Mouse (Mus musculus) neural tube, embryonic 13.5 days (tissue): ENCODE results near the gene Pwp2. TPM values are rescaled to one million over a fixed set of nuclear protein-coding genes. Genes with fewer than 3 reads are reported as not detected.
"Not testable (repeated sequence)": the region's sequence is repeated elsewhere in the genome, so short reads cannot be mapped to it uniquely, and the experiment has no call there.

Experiments used
- ATAC-seq: fragments of 200-750 bp; cut with Nextera tagmentation; 2 replicates; pipeline ENCODE4 v1.8.0; 2017; ENCODE audit warnings: low read depth, mild to moderate bottlenecking, moderate TSS enrichment, moderate library complexity
- H3K27ac ChIP-seq: fragments of 300-500 bp; sonication (generic); replicated peaks from 2 replicates; pipeline ENCODE4 v1.5.1; 2015; ENCODE audit warnings: moderate library complexity, mild to moderate bottlenecking, inconsistent platforms
- H3K27me3 ChIP-seq: fragments of 300-500 bp; sonication (generic); 2 replicates; pipeline ENCODE4 v1.6.1; 2015; ENCODE audit warnings: mild to moderate bottlenecking, inconsistent platforms
- H3K36me3 ChIP-seq: fragments of 300-500 bp; sonication (generic); 2 replicates; pipeline ENCODE4 v1.6.1; 2015; ENCODE audit warnings: mild to moderate bottlenecking, inconsistent platforms
- H3K4me1 ChIP-seq: fragments of 300-500 bp; sonication (generic); replicated peaks from 2 replicates; pipeline ENCODE4 v1.6.1; 2015; ENCODE audit warnings: inconsistent platforms
- H3K4me2 ChIP-seq: fragments of 300-500 bp; sonication (generic); 2 replicates; pipeline ENCODE4 v1.6.1; 2015; ENCODE audit warnings: inconsistent platforms, mild to moderate bottlenecking, moderate library complexity
- H3K4me3 ChIP-seq: fragments of 300-500 bp; sonication (generic); 2 replicates; pipeline ENCODE4 v1.5.1; 2015; ENCODE audit warnings: mild to moderate bottlenecking, inconsistent platforms
- H3K9ac ChIP-seq: fragments of 300-500 bp; sonication (generic); 2 replicates; pipeline ENCODE4 v1.6.1; 2015; ENCODE audit warnings: moderate library complexity, mild to moderate bottlenecking, inconsistent platforms
- H3K9me3 ChIP-seq: fragments of 300-500 bp; sonication (generic); 2 replicates; pipeline ENCODE4 v1.6.1; 2016; ENCODE audit warnings: inconsistent platforms
- WGBS: fragments of 180-500 bp; shearing (Covaris S2); methylation state at CpG from one replicate; pipeline ENCODE4 v1.1.7; 2015; 5-methylcytosine and 5-hydroxymethylcytosine counted together
- polyA plus RNA-seq: library from polyadenylated mRNA; unstranded; fragments of >200 nt; fragmentation: Nextera tagmentation; extraction: Ambion mirVana; gene quantifications from 2 replicates; pipeline ENCODE4 v1.2.1, GENCODE M21; 2015

The Pwp2 gene
- polyA plus RNA-seq, 1 experiment from 2014 or later = 15.2 TPM

DNA sequence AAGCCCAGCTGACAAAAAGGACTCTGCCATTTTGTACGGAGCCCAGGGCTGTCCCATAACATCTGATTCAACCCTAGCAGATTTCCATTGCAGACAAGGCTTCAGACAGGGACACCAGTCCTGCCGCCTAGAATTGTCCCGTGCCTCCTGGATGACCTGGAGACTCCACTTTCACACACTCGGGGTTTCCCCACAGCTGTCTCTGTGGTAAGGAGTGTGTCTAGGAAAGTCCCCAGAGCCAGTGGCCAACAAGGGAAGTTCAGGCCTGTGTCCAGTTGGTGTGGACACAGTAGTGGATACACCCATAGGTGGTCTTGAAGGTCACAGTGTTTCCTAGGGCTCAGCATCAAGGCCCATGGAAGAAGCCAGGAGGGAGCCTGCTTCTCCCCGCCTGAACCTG lies 49.0 kb downstream of the Pwp2 start:
- Histone ChIP-seq H3K27ac (no peak overlapping the region), H3K4me1 (peaks cover 15% of the 10 kb centered on the region), H3K4me3 (no peak overlapping the region), H3K9me3 (no peaks in the 10 kb centered on the region), H3K9ac (no peak overlapping the region), H3K27me3 (no peaks in the 10 kb centered on the region), H3K4me2 (no peak overlapping the region), H3K36me3 (no peaks in the 10 kb centered on the region)
- no peak for ATAC-seq
- 79% methylated on average over 5 of the region's 5 CpGs for WGBS

DNA sequence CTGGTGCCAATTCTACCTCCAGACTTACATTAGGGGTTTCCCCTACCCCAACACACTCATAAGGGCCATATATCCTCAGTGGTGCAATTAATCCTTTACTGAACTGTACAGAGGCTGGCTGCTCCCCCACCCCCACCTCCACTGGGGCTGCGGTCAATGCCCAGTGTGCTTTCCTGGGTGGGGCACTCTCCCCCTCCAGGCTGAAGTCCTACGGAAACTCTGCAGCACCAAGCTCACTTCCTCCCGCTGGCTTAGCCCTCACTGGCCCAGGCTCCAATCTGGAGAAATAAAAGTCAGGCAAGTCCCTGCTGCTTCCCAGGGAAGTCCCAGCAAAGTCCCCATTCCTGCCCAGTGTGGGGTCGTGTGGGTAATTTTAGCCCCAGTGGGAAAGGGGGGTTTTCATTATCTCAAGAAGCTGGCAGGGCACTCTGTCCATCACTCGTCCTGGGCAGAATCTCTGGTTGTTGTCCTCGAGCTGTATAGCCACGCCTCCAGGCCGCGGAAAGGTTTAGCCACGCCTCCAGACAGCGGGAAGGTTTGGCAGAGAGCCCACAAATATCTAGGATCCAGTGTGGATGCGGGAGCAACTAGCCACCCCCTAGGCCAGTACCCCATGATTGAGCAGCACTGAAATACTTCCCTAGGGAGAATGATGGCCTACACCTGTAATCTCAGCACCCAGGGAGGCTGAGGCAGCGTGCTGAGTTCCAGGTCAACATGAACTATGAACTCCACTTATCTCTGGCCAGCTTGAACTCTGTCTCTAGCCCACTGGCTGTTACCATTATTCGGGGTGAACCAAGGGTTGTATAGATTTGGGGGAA lies 49.8 kb downstream of the Pwp2 start:
- peaks cover 15% of the 10 kb centered on the region for H3K4me1 ChIP-seq
- H3K27ac ChIP-seq = no peak overlapping the region
- H3K4me2 ChIP-seq = peak overlapping the region; percentile 39
- no peaks in the 10 kb centered on the region for H3K9me3 ChIP-seq
- WGBS = 14% methylated on average over 14 of the region's 14 CpGs
- no peaks in the 10 kb centered on the region for H3K36me3 ChIP-seq
- peak overlapping the region; percentile 34; the same call in 1 of the 2 replicates for H3K9ac ChIP-seq
- H3K27me3 ChIP-seq = no peaks in the 10 kb centered on the region
- no peak overlapping the region for H3K4me3 ChIP-seq
- ATAC-seq = peak; percentile 55; the same call in 1 of the 2 replicates

DNA sequence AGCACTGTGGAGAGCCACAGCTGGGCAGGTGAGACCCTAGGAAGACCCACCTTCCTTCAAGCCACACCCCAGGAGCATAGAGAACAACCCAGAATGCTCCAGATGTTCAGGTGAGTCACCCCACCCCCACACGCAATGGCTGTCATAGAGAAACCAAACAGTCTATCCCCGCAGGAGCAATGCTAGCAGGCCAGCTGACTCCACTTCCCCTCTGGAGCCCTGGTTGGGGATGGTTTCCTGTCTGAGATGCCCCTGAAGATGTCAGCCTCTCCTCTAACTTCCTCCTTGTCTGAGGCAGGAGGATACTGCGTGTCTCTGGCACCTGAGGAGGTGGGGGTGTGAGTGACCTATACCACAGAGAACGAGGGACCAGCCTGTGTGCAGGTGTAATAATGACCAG lies 50.5 kb downstream of the Pwp2 start:
- WGBS = 72% methylated on average over 4 of the region's 4 CpGs
- Histone ChIP-seq H3K4me3 (no peak overlapping the region), H3K27ac (no peak overlapping the region), H3K9me3 (no peaks in the 10 kb centered on the region), H3K4me2 (no peak overlapping the region), H3K4me1 (peaks cover 15% of the 10 kb centered on the region), H3K36me3 (no peaks in the 10 kb centered on the region), H3K27me3 (no peaks in the 10 kb centered on the region), H3K9ac (no peak overlapping the region)
- no peak for ATAC-seq

DNA sequence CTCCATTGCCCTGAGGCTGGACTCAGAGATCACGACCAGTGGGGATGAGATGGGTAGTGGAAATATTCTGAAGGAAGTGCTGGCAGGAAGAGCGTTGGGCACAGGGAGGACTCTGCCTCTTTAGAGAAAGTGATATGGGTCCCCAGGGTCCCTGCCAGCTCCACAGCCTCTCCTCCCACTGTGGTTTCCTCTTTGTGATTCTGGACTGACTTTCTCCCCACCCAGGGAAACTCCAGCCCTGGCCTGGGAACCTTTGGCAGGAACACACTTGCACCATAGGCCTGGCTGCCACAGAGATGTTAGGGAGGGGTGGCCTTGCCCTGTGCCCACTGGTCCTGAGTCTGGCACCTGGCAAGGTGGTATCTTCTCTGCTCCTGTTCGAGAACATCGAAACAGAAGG lies 55.0 kb downstream of the Pwp2 start:
- Histone ChIP-seq H3K9ac (no peak overlapping the region), H3K27ac (no peak overlapping the region), H3K4me1 (peaks cover 8% of the 10 kb centered on the region), H3K4me2 (no peak overlapping the region), H3K9me3 (no peaks in the 10 kb centered on the region), H3K4me3 (no peak overlapping the region), H3K36me3 (no peaks in the 10 kb centered on the region), H3K27me3 (no peaks in the 10 kb centered on the region)
- WGBS = 71% methylated on average over 4 of the region's 4 CpGs
- no peak for ATAC-seq

DNA sequence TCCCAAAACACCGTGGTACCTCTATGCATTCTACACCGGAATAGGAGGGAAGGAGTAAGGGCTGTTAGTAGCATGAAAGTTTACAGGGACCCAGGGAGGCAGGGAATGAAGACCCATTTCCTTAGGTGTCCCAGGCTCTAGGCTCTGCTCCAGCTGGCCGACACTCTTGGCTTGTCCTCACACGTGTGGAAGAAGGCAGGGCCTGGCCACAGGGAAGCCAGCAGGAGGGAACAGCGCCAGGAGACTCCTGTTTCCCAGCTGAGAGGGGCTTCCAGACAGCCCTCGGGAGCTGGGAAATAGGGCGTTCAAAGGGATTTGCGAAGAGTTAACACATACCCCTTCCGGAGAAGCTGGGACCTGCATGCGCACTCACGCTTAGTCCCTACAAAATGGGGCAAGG lies 55.5 kb downstream of the Pwp2 start:
- H3K27me3 ChIP-seq = no peaks in the 10 kb centered on the region
- ATAC-seq = no peak
- H3K27ac ChIP-seq = no peak overlapping the region
- peaks cover 3% of the 10 kb centered on the region; the same call in 1 of the 2 replicates for H3K4me1 ChIP-seq
- 60% methylated on average over 11 of the region's 11 CpGs for WGBS
- H3K4me3 ChIP-seq = no peak overlapping the region
- no peak overlapping the region for H3K9ac ChIP-seq
- no peak overlapping the region for H3K4me2 ChIP-seq
- H3K36me3 ChIP-seq = no peaks in the 10 kb centered on the region
- H3K9me3 ChIP-seq = no peaks in the 10 kb centered on the region

DNA sequence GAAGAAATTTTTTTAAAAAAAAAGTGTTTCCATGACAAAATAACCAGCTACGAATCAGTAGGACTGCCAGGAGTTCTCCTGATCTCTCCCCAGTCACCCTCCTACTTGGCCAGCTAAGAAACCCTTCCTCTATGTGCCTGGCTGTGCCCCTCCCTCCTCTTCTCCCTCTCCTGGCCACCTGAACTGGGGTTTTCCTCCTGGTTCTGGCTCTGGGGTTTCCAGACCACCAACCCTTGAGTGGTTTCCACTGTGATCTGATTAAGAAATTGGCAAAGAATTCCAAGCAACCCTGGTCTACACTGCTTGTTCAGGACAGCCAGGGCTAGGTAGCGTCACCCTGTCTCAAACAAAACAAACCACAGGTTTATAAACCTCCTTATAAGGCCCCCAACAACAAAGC lies 56.3 kb downstream of the Pwp2 start:
- no peak overlapping the region for H3K27ac ChIP-seq
- no peaks in the 10 kb centered on the region for H3K4me1 ChIP-seq
- H3K36me3 ChIP-seq = no peaks in the 10 kb centered on the region
- 84% methylated on average over 2 of the region's 2 CpGs for WGBS
- no peak overlapping the region for H3K4me2 ChIP-seq
- no peaks in the 10 kb centered on the region for H3K9me3 ChIP-seq
- ATAC-seq = no peak
- H3K27me3 ChIP-seq = no peaks in the 10 kb centered on the region
- no peak overlapping the region for H3K4me3 ChIP-seq
- no peak overlapping the region for H3K9ac ChIP-seq

DNA sequence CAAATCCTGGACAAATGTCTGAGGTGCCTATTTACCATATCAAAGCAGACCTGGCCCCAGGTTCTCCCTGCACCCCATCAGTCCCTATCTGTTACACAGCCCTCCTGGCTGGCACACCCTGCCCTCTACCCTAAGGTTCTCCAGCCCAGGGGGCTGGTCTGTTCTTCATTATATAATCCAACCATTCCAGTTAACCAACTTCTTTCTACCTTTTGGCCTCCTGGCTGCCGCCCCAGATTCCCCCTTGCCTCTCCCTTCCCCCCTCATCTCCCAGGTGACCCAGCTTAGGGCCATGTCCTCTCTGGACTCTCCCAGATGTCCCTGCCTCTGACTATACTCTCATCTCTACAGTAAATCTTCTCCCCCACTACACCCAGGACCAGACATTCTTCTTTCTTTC lies 57.0 kb downstream of the Pwp2 start:
- WGBS = 81% methylated on average over 1 of the region's 1 CpGs

DNA sequence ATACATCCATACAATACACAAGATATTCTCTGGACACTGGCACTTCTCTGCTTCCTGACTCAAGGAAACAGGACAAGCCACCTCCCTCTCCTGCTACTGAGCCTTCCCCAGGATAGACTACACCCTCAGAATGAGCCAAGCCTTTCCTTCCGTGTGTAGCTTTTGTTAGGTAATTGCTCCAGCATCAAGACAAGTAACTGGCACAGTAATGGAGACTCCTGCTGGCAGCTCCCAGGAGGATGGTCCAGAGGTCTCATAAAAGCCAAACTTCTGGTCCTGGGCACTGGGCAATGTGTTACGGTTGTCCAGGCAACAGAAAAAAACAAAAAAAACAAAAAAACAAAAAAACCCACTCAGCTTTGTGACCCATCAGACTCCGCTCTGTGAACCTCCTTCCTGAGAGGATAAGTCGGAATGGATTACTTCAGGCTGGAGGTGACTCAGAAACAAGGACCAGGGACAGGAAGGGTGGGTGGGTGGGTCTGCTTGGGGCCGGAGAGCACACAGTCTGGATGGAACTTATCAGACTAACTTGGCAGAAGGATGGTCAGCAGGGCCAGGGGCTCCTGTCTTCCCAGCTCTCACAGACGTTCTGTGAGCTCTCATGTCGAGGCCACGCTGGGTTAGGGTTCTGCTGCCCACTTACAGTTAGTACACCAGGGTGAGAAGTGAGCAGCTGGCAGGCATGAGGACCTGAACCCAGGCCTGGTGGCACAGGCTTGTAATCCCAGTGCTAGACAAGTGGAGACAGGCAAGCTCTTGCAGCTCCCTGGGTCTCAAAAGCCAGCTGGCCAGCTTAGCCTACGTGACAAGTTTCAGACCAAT lies 57.7 kb downstream of the Pwp2 start:
- Histone ChIP-seq H3K4me2 (no peak overlapping the region), H3K27me3 (no peaks in the 10 kb centered on the region), H3K4me1 (no peaks in the 10 kb centered on the region), H3K36me3 (no peaks in the 10 kb centered on the region), H3K9me3 (no peaks in the 10 kb centered on the region), H3K9ac (no peak overlapping the region), H3K27ac (no peak overlapping the region), H3K4me3 (no peak overlapping the region)
- no peak for ATAC-seq
- 66% methylated on average over 9 of the region's 9 CpGs for WGBS

More for the DNA sequence above, 57.0 kb downstream of the Pwp2 start:
- no peaks in the 10 kb centered on the region for H3K4me1 ChIP-seq
- no peak overlapping the region for H3K27ac ChIP-seq
- H3K9ac ChIP-seq = no peak overlapping the region
- H3K36me3 ChIP-seq = no peaks in the 10 kb centered on the region
- no peaks in the 10 kb centered on the region for H3K9me3 ChIP-seq
- no peak overlapping the region for H3K4me3 ChIP-seq
- no peak for ATAC-seq
- no peak overlapping the region for H3K4me2 ChIP-seq
- H3K27me3 ChIP-seq = no peaks in the 10 kb centered on the region

DNA sequence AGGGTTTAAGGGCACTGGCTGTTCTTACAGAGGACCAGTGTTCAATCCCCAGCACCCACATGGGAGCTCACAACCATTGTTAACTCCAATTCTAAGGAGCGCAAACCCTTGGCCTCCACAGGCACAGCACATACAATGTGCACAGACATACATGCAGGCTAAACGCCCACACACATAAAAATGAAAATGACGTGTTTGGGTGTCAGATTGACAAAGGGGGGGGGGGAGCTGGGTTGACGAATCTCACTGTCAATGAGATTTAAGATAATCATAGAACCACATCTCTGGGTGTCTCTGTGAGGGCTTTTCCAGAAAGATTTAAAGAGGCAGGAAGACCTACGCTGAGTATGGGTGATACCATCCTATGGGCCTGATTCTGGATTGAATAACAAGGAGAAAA lies 58.6 kb downstream of the Pwp2 start:
- WGBS = 94% methylated on average over 5 of the region's 5 CpGs
- H3K4me1 ChIP-seq = no peaks in the 10 kb centered on the region
- no peak overlapping the region for H3K4me2 ChIP-seq
- no peaks in the 10 kb centered on the region for H3K36me3 ChIP-seq
- H3K27me3 ChIP-seq = no peaks in the 10 kb centered on the region
- no peak overlapping the region for H3K9ac ChIP-seq
- no peak overlapping the region for H3K27ac ChIP-seq
- no peak for ATAC-seq
- H3K9me3 ChIP-seq = no peaks in the 10 kb centered on the region
- no peak overlapping the region for H3K4me3 ChIP-seq

DNA sequence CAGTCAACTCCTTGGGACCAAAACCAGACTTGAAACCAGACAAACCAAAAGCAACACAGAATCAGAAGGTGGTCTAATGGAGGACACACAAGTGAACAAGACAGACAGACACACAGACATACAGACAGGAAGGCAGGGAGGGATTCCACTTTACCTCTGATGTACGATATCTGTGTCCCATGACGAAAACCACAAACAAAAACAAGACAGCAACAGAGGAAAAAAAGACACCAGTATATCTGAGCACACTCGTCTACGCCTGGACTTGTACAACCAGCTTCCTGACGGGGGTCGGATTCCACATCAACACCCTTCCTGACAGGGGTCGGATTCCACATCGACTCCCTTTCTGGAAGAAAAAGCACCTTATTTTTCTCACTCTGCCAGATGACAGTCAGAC lies 59.9 kb downstream of the Pwp2 start:
- ATAC-seq, H3K4me3 ChIP-seq, H3K9ac ChIP-seq, H3K4me2 ChIP-seq, H3K9me3 ChIP-seq, H3K27ac ChIP-seq, H3K27me3 ChIP-seq, H3K36me3 ChIP-seq, H3K4me1 ChIP-seq: not testable (repeated sequence)
- 83% methylated on average over 8 of the region's 8 CpGs for WGBS

DNA sequence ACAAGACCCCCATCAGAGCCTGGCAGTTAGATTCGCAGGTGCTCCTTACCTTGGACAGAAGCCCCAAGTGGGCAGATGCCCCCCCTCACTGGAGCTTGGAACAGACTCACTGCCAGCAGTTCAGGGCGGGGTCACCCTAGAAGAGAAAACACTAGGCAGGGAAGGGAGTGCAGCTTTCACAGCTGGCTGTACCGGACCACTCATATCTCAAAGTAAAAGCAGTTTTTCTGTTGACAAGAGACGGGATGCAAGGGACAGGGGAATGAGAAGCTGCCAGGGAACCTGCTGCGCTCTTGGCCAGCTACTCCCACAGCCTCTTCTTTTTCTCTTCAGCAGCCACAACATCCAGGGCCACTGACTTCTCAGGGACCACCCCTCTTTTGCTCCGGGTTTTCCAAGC lies 60.8 kb downstream of the Pwp2 start:
- 74% methylated on average over 6 of the region's 6 CpGs for WGBS
- H3K27ac ChIP-seq, H3K4me3 ChIP-seq, H3K9me3 ChIP-seq, H3K36me3 ChIP-seq, H3K9ac ChIP-seq, H3K4me1 ChIP-seq, ATAC-seq, H3K4me2 ChIP-seq, H3K27me3 ChIP-seq: not testable (repeated sequence)
